Mouse (Mus musculus) retina, postnatal 7 days (tissue): ENCODE measurements around the gene Acsl3.

Experiments
- DNase-seq: peaks from one replicate; pipeline ENCODE4 v3.0.0-alpha.2; 2012; ENCODE audit warnings: low read depth, low spot score

The Acsl3 gene

GRCm38 (mm10) chr1:78742198-78742597, 84.6 kb downstream of the Acsl3 start:
- DNase-seq: no peak

- DNase-seq: no peak
Observed at GRCm38 (mm10) chr1:78743318-78743717, 85.7 kb downstream of the Acsl3 start.

GRCm38 (mm10) chr1:78745230-78745777, 87.7 kb downstream of the Acsl3 start:
- no peak for DNase-seq
